Mouse (Mus musculus) ES-Bruce4 (cell line): ENCODE data around the gene Crybb2.

Experiments used
- EP300 ChIP-seq: IDR thresholded peaks from 2 replicates; pipeline ENCODE4 v1.6.1; 2011; ENCODE audit warnings: low read depth, low read length; ENCODE audit not compliant: insufficient read depth
- POLR2A ChIP-seq: IDR thresholded peaks from one replicate; pipeline ENCODE4 v1.8.1; 2011; ENCODE audit warnings: low read length; ENCODE audit not compliant: insufficient read depth

DNA sequence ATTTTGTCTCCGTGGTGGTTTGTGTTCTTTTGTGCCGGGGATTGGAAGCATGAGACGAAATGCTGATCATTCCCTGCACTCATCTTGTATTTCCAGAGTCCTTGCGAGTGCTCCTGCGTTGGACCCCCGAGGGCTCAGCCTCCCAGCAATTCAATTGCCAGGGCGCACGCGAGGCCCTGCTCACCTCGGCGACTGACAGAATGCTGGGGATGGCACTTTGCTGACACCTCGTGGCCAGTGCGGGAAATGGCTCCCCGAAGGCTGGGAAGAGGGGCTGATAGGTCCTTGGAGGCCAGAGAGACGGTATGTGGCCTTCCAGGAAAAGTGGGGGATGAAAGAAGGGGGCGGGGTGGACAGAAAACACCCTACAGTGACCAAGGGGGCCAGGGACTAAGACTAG, 15.6 kb downstream of the Crybb2 start:
- TF ChIP-seq POLR2A (no peak), EP300 (no peak)
